Comparison of ENCODE assay signal across 29 mouse cellular contexts in genomic region chr11:46282612-46283011, GRCm38 (mm10). TPM values are rescaled to one million over a fixed set of nuclear protein-coding genes. Genes with fewer than 3 reads are reported as not detected.
DNase-seq lines count a peak whose midpoint lies in the region; ATAC-seq lines count a peak whose summit lies in the region.
"Had no signal": no experiment of that assay in that cellular context is flagged by ENCODE, and none has a peak within 500 bp of the region (broad histone marks: within the 10 kb centered on the region; RNA-seq: fewer than 3 reads in every experiment).

No protein-coding gene starts in this region.

- peak overlapping the region; percentile 28; the same call in 1 of the 2 replicates for H3K27ac ChIP-seq in macrophage
- H3K27ac ChIP-seq: embryonic facial prominence, embryonic 13.5 days; embryonic facial prominence, embryonic 15.5 days; forebrain, embryonic 10.5 days; forebrain, embryonic 12.5 days had no signal

- H3K4me3 ChIP-seq in macrophage (ENCODE audit: inconsistent target), result no peak overlapping the region
- H3K4me3 ChIP-seq: embryonic facial prominence, embryonic 13.5 days; embryonic facial prominence, embryonic 15.5 days; erythroblast, embryonic 14.5 days; forebrain, embryonic 10.5 days; forebrain, embryonic 12.5 days had no signal

- no peak for DNase-seq in frontal cortex, adult 2 months (ENCODE audit: extremely low spot score in 1 of 2, low spot score in 1 of 2)
- DNase-seq in right cerebral cortex, adult 18-20 months, result peak; percentile 50
- DNase-seq in right cerebral cortex, postnatal 14 days, result no peak
- no peak for DNase-seq in gastrocnemius, postnatal 10 days
- DNase-seq: adrenal gland, adult 8-10 months; adrenal gland, postnatal 14 days; B cell, adult 2 months; cerebellum, adult 11 months; cerebellum, adult 18-20 months; cerebellum, adult 8-10 months; cerebellum, adult 9-11 months; cerebellum, postnatal 14 days; cerebellum, postnatal 36 days; embryo, embryonic 11 days had no signal

- H3K36me3 ChIP-seq in macrophage (ENCODE audit: inconsistent target), result peaks cover 59% of the 10 kb centered on the region
- H3K36me3 ChIP-seq: embryonic facial prominence, embryonic 15.5 days; G1E had no signal

- no peaks in the 10 kb centered on the region for H3K79me2 ChIP-seq in macrophage (ENCODE audit: inconsistent target)

- ATAC-seq in frontal cortex, adult (ENCODE audit: low TSS enrichment), result peak; percentile 38
- ATAC-seq: activated CD4-positive, CD25-positive, alpha-beta regulatory T cell, adult 4 months; CD4-positive, CD25-positive, alpha-beta regulatory T cell, adult 4 months; forebrain, embryonic 14.5 days; forebrain, embryonic 16.5 days; Patski had no signal

- 94% methylated on average over 5 of the region's 5 CpGs for WGBS in macrophage (ENCODE audit: missing documents)

RNA-seq across cellular contexts. Expression of gene Cyfip2, which starts 30.0 kb away (rescaled TPM):
- 211 and 223 TPM in 2 replicates for polyA plus RNA-seq in frontal cortex, adult 2 months (2012; rRNA removed)
- total RNA-seq in macrophage (2018; cell fraction: chromatin; rRNA removed), result 10 to 100 TPM; 14.6 to 71.1 (median 50.2) TPM
- 10 to 100 TPM; 52.8 to 84.5 (median 67.2) TPM for total RNA-seq in macrophage (2018; cell fraction: cytosol; rRNA removed)
- 10 to 100 TPM; 24.5 to 81.3 (median 55.7) TPM for total RNA-seq in macrophage (2018; cell fraction: nucleus; rRNA removed)
- 37.5 to 67.1 TPM (median 52.7 TPM) in 3 replicates for polyA plus RNA-seq in macrophage (2018)
- total RNA-seq in gastrocnemius, postnatal 10 days (2021), result 1 to 10 TPM in 1 of 2 experiments, under 1 TPM in 1; 0.87 to 4.3 TPM

RNA-seq across cellular contexts. Expression of gene Fndc9, which starts 47.3 kb away (rescaled TPM):
- 0.68 and 0.71 TPM in 2 replicates for polyA plus RNA-seq in frontal cortex, adult 2 months (2012; rRNA removed)
- total RNA-seq in macrophage (2018; cell fraction: chromatin; rRNA removed), result under 1 TPM in 1 of 26 experiments, not detected in 25; 0.37 TPM
- not detected for total RNA-seq in macrophage (2018; cell fraction: cytosol; rRNA removed)
- under 1 TPM in 1 of 26 experiments, not detected in 25; 0.37 TPM for total RNA-seq in macrophage (2018; cell fraction: nucleus; rRNA removed)
- polyA plus RNA-seq in macrophage (2018), result not detected in 3 replicates
- not detected for total RNA-seq in gastrocnemius, postnatal 10 days (2021)
- total RNA-seq: adrenal gland, adult 18-20 months; adrenal gland, adult 8-10 months; adrenal gland, postnatal 14 days; adrenal gland, postnatal 4 days had no signal
- polyA plus RNA-seq: erythroblast, embryonic 14.5 days; G1E had no signal
